Mouse (Mus musculus) thymus, postnatal 10 days (tissue): ENCODE results near the gene Galnt17.

Experiments used
- DNase-seq, 2 experiments: peaks; one replicate each; pipeline ENCODE4 v3.0.0; 2021; ENCODE audit warnings: low spot score in 2 of 2

Galnt17 gene

GRCm38 (mm10) chr5:131308397-131308796 lies at the start of gene Galnt17:
TSS of gene Galnt17 (minus strand) at chr5:131308497.
- DNase-seq = no peak

- no peak for DNase-seq
Measured at GRCm38 (mm10) chr5:131334536-131334935, 26.2 kb upstream of the Galnt17 start.

DNA sequence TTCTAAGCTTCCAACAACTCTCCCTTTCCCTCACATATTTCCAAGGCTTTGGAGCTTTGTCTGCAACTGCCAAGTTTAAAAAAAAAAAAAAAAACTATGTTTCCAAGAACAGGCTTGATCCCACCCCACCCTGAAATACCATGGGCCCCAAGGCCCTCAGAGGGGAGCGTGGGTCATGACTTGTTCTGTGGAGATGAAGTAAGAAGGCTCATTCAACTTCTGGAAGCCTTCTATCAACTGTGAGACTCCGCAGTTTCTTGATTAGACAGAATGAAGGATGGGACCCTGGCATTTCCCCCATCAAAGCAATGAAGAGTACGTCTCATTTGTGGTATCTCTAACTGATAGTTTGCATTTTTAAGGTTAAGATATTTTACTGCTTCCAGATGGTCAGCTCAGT lies 13.0 kb upstream of the Galnt17 start:
- DNase-seq = no peak

DNA sequence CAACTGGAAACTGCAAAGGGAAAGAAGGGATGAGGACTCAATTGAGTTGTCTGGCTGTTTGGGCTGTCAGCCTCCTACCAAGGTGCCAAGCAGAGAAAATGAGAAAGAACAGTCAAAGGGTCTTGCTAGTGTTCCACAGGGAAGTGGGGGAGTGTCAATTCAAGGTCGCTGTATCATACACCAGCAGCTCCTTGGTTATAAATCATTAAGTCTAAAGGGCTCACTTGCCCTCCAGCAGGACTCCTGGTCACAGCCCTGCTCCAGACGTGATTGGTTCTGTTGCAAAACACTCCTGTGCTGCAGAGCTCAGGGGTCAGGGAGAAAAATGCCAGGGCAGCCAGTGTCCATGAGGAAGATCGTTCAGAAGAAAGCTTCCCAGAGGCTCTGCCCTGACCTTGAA lies 11.3 kb upstream of the Galnt17 start:
- no peak for DNase-seq

GRCm38 (mm10) chr5:131319141-131319540 lies 10.8 kb upstream of the Galnt17 start:
- DNase-seq = no peak

- no peak for DNase-seq
Measured at GRCm38 (mm10) chr5:131315016-131315415, 6.7 kb upstream of the Galnt17 start.

DNA sequence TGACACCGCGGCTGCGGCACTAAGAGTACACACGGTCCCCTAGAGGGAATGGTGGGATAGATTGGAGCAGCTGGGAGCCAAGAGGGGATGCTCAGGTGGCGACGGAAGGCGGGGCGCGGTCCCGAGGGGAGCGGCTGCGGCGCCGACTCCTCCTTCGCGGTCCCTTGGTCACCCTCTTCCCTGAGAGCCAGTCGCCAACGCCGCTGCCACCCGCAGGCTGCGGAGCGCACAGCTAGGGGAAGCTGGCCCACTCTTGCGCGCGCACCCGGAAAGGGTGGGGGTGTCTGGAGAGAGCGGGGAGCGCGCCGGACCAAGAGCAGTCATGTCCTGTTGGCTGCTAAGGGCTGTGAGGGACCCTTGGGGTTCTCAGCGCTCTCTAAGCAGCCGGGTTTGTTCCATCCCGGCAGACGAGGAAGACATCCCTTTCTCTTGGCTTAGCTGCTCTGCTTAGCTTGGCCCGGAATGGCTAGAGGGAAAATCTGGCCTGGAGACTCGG lies 593 bp downstream of the Galnt17 start:
- no peak for DNase-seq

DNA sequence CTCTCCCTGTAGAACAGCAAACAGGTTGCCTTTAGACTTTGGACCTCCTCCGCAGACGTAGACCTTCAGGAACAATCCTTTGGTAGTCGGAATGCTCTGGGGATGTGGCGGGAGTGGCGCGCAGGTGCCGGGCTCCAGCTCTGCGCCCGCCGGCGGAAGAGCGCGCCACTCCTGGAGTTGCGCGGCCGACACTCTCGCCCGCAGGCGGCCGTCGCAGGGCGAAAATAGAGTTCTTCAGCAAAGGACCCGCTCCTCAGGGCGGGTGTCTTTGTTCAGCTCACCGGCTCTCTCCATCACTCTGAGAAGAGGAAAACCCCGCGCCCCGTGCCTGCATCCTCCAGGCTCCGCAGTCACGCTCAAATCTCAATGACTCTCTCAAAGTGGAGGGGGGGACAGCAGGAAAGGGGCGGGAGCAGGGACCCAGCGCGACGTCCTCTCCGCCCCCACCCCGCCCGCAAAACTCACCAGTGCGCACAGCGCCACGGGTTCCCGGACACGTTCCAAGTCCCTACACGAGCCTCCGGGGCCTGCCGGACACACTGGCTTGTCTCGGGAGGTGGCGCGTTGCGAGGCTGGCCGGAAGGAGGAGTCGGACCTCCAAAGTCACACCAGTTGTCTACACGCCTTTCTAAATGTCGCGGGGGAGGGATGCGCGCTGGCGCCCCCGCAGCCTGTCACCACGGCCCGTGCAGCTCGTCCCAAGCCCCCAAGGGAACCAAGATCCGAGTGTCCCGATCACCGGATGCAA lies 1.2 kb downstream of the Galnt17 start:
- DNase-seq = no peak

GRCm38 (mm10) chr5:131306321-131306907 lies 1.9 kb downstream of the Galnt17 start:
- no peak for DNase-seq

GRCm38 (mm10) chr5:131305223-131305622 lies 3.1 kb downstream of the Galnt17 start:
- no peak for DNase-seq

GRCm38 (mm10) chr5:131301526-131301925 lies 6.8 kb downstream of the Galnt17 start:
- no peak for DNase-seq

GRCm38 (mm10) chr5:131293726-131294449 lies 14.4 kb downstream of the Galnt17 start:
- no peak for DNase-seq

GRCm38 (mm10) chr5:131287091-131287490 lies 21.2 kb downstream of the Galnt17 start:
- no peak for DNase-seq

DNA sequence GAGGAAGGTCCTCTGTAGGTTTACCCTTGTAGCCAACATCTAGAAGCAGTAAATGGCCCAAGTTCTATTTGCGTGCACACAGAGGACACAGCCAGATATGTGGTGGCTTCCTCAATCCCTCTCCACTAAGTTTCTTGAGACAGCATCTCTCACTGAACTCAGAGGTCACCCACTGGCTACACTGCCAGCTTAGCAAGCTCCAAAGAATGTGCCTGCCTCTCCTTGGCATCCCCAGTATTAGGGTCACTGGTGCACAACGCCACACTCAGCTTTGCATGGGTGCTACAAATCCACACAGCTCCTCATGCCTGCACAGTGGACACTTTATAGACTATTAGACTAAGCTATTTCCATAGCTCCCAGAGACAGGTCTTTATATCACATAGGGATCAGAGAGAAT lies 21.6 kb downstream of the Galnt17 start:
- no peak for DNase-seq

DNA sequence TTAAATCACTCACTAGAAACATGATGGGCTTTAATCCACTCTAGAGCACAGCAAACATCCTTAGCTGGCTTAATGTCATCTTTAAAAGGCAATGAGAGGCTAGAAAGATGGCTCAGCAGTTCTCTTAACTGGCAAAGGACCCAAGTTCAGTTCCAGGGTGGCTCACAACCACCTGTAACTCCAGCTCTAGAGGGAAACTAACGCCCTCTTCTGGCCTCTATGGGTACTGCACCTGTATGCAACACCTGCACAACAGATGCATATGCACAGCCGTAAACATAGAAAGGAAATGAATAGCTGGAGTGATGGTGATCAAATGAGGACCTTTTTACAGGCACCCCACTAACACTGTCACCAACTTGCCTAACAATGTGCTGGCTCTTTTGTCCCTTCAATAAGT lies 27.9 kb downstream of the Galnt17 start:
- no peak for DNase-seq

GRCm38 (mm10) chr5:131279286-131279685 lies 29.0 kb downstream of the Galnt17 start:
- no peak for DNase-seq

DNA sequence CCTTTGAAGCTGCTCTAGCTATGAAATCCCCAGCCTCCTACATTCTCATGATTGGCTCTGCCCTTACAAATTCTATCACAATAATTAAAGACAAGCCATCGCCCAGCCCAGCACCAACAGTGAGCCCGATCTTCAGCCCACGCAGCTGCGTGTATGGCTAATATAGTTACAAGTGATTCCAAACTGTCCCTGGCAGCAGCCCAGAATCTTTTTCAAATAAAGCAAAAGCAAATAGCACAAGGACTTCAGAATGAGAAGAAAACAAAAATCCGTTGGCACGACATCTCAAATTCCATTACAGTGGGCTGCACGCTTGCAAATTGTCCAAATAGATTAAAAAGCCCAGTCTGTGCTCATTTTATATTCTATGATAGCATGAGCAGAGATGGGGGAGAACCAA lies 31.1 kb downstream of the Galnt17 start:
- DNase-seq = no peak

DNA sequence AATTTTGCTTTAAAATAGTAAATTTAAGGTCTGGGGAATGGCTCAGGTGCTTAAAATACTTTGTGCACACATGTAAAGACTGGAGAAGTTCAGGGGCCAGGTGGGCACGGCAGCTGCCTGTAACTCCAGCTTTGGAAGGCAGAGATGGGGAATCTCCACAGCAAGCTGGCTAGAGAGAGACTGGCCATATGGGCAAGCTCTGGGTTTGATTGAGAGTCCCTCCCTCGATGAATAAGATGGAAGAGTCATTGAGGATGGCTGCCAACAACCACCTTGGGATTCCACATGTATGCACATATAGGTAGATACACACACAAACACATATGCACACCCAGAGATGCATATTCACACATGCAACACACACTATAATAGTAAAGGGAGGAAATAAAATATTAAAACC lies 42.0 kb downstream of the Galnt17 start:
- no peak for DNase-seq

DNA sequence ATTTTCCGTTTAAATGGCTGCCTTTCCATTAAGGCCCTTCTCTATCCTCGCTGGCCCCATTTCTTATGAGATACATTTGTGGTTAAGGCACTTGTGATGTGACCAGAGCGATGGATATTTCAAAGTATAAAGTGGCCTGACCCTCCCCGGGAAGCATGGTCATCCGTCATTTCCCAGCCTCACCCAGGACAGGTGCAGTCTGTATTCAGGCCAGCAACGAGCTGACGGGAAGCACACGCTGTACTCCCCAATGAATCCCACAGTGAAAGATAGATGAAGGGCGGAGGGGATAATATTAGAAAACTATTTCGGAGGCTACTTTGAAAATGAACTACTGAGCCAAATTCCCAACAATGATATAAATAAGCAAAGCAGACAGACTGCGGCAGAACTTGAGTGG lies 44.2 kb downstream of the Galnt17 start:
- DNase-seq = no peak

DNA sequence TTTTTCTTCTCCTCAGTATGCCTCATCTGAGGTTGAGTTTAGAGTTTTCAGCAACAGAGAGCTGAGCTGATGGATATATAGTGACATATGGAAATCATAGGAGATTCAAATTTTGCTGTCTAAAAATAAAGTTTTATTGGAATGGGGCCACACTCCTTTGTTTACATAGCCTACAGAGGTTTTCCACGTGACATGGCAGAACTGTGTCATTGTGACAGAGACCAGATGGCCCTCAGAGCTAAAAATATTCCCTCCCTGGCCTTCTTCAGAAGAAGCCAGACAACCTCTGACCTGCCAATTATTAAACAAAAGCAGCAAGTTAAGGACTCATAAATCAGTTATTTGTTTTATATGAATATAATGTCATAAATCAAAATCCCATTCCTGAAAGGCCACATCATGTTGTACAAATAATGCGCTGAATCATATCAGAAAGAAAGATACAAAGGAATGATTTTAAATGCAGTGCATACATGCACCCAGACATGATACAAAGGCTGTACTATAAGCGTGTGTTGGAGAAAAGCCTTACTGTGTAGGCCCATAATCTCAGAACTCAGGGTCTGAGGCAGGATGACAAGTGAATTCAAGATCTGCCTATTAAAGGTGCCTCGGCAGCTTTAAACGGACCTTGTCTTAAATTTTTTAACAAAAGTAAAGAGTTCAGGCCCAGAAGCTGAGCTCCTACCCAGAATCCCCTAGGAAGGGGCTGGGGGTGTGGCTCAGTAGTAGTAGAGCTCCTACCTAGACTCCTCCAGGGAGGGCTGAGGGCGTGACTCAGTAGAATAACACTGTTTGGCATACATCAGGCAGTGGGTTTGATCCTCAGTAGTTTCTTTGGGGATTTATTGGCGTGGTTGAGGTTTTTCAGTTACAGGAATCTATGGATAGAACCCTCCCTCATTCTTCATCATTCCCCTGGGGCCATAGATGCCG lies 57.3 kb downstream of the Galnt17 start:
- DNase-seq = no peak

DNA sequence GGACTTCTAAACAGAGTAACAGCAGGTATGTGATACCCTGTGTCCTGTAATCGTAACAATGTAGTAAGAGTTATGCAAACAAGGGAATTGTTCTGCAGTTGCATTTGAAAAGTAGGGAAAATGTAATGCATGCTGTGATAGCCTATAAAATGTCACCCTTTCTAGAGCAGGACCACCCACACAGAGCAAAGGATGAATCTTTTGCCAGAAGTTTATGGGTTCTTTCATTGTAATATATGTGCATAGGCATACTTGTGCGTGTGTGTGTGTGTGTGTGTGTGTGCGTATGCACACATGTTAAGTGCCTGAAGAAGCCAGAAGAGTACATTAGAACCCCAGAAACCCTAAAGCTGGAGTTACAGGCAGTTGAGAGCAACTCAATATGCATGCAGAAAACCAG lies 59.9 kb downstream of the Galnt17 start:
- no peak for DNase-seq

DNA sequence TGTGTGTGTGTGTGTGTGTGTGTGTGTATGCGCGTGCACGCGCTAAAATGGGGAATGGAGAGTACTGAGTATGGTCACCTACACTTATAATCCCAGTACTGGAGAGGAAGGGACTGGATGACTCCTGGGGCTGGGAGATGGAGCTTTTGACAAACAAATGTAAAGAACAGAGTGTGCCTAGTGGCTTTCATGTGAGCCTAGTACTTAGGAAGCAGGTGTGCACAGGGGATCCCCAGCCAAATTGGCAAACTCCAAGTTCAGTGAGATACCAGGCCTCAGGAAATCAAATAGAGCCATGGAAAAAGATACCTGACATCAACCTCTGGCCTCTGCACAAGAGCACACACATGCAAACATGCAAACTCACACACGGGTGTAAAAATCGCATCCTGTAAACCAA lies 61.7 kb downstream of the Galnt17 start:
- no peak for DNase-seq
